Mouse (Mus musculus): Measurements from ENCODE around the gene Capzb. TPM values are rescaled to one million over a fixed set of nuclear protein-coding genes. Genes with fewer than 3 reads are reported as not detected.

Capzb gene
- total and polyA plus RNA-seq, 3 experiments: 103 to 354 TPM; not detected in 1

- DNase-seq (ENCODE audit: low read depth, low spot score): no peak
Observed at GRCm38 (mm10) chr4:139182511-139182910, 10.2 kb upstream of the Capzb start.

GRCm38 (mm10) chr4:139185766-139186442, 6.8 kb upstream of the Capzb start:
- Histone ChIP-seq H3K9ac (ENCODE audit: control insufficient read depth, low read depth, low read length, poor library complexity, severe bottlenecking) (no peak overlapping the region), H3K79me2 (ENCODE audit: control insufficient read depth, insufficient read depth, low read length, poor library complexity) (peaks cover under 1% of the 10 kb centered on the region; the same call in 1 of the 2 replicates), H3K27me3 (ENCODE audit: control insufficient read depth in 1 of 2, insufficient read depth in 2 of 2, low read length in 2 of 2) (no peaks in the 10 kb centered on the region), H3K4me3 (ENCODE audit: control insufficient read depth in 1 of 2, insufficient read depth in 1 of 2, low read depth in 2 of 2, low read length in 2 of 2) (no peak overlapping the region), H3K9me3 (replicated peaks; ENCODE audit: insufficient read depth, low read length) (no peaks in the 10 kb centered on the region), H3K36me3 (ENCODE audit: control insufficient read depth in 1 of 2, insufficient read depth in 2 of 2, low read length in 2 of 2) (peaks cover 0 to 1% of the 10 kb centered on the region in 2 experiments; a peak in 2 of 4 replicates), H3K4me1 (ENCODE audit: control insufficient read depth in 1 of 2, insufficient read depth in 2 of 2, low read length in 2 of 2) (0 out of 4 replicates have a peak, but pooled peaks cover 0 to 1% of the 10 kb centered on the region in 2 experiments), H3K27ac (ENCODE audit: control insufficient read depth, low read depth, low read length) (no peak overlapping the region)
- TF ChIP-seq ZC3H11A (IDR thresholded peaks at IDR 0.05; ENCODE audit: low read depth, low read length) (no peak), SMC3 (IDR thresholded peaks at IDR 0.05; ENCODE audit: low read depth, low read length) (no peak), POLR2AphosphoS2 (IDR thresholded peaks at IDR 0.05; ENCODE audit: low read length) (no peak), MAX (IDR thresholded peaks at IDR 0.05; ENCODE audit: low read length) (no peak)
- DNase-seq (ENCODE audit: low read depth, low spot score): no peak

More at GRCm38 (mm10) chr4:139182511-139182910, 10.2 kb upstream of the Capzb start:
- Histone ChIP-seq H3K36me3 (ENCODE audit: control insufficient read depth in 1 of 2, insufficient read depth in 2 of 2, low read length in 2 of 2) (peaks cover 0 to 12% of the 10 kb centered on the region in 2 experiments; a peak in 2 of 4 replicates), H3K27me3 (ENCODE audit: control insufficient read depth in 1 of 2, insufficient read depth in 2 of 2, low read length in 2 of 2) (no peaks in the 10 kb centered on the region), H3K79me2 (ENCODE audit: control insufficient read depth, insufficient read depth, low read length, poor library complexity) (no peaks in the 10 kb centered on the region), H3K4me3 (ENCODE audit: control insufficient read depth in 1 of 2, insufficient read depth in 1 of 2, low read depth in 2 of 2, low read length in 2 of 2) (no peak overlapping the region), H3K9ac (ENCODE audit: control insufficient read depth, low read depth, low read length, poor library complexity, severe bottlenecking) (no peak overlapping the region), H3K27ac (ENCODE audit: control insufficient read depth, low read depth, low read length) (no peak overlapping the region), H3K4me1 (ENCODE audit: control insufficient read depth in 1 of 2, insufficient read depth in 2 of 2, low read length in 2 of 2) (peaks cover 0 to 12% of the 10 kb centered on the region in 2 experiments; a peak in 2 of 4 replicates), H3K9me3 (replicated peaks; ENCODE audit: insufficient read depth, low read length) (no peaks in the 10 kb centered on the region)
- TF ChIP-seq MYC (IDR thresholded peaks at IDR 0.05; ENCODE audit: low read depth, low read length): no peak
- TF ChIP-seq UBTF (IDR thresholded peaks at IDR 0.05; ENCODE audit: borderline replicate concordance, insufficient read depth, low read depth, low read length): no peak
- TF ChIP-seq ELF1 (IDR thresholded peaks at IDR 0.05; ENCODE audit: low read depth, low read length): no peak
- TF ChIP-seq NELFE (IDR thresholded peaks at IDR 0.05; ENCODE audit: low read depth, low read length): no peak
- no peak for TF ChIP-seq HCFC1 (IDR thresholded peaks at IDR 0.05; ENCODE audit: low read depth, low read length)
- no peak for TF ChIP-seq MXI1 (IDR thresholded peaks at IDR 0.05; ENCODE audit: low read depth, low read length)

GRCm38 (mm10) chr4:139187930-139188329, 4.8 kb upstream of the Capzb start:
- TF ChIP-seq BHLHE40 (IDR thresholded peaks at IDR 0.05; ENCODE audit: borderline replicate concordance, low read depth, low read length) (no peak), KAT2A (conservative IDR thresholded peaks at IDR 0.05; ENCODE audit: low read depth, low read length) (no peak), MAZ (IDR thresholded peaks at IDR 0.05; ENCODE audit: low read depth, low read length) (no peak), TAL1 (IDR thresholded peaks at IDR 0.05; ENCODE audit: low read length) (no peak), SIN3A (IDR thresholded peaks at IDR 0.05; ENCODE audit: low read length) (no peak), MEF2A (IDR thresholded peaks at IDR 0.05; ENCODE audit: extremely low read depth, insufficient replicate concordance, low read depth, low read length, poor library complexity, severe bottlenecking) (no peak), ZNF384 (IDR thresholded peaks at IDR 0.05; ENCODE audit: low read depth, low read length) (no peak), MXI1 (IDR thresholded peaks at IDR 0.05; ENCODE audit: low read depth, low read length) (no peak), JUND (IDR thresholded peaks at IDR 0.05; ENCODE audit: low read depth, low read length) (no peak), ZMIZ1 (IDR thresholded peaks at IDR 0.05; ENCODE audit: low read depth, low read length) (no peak), UBTF (IDR thresholded peaks at IDR 0.05; ENCODE audit: borderline replicate concordance, insufficient read depth, low read depth, low read length) (no peak)
- no peak overlapping the region for H3K9ac ChIP-seq (ENCODE audit: control insufficient read depth, low read depth, low read length, poor library complexity, severe bottlenecking)
- H3K4me1 ChIP-seq (ENCODE audit: control insufficient read depth in 1 of 2, insufficient read depth in 2 of 2, low read length in 2 of 2): peaks cover 0 to 8% of the 10 kb centered on the region in 2 experiments; a peak in 2 of 4 replicates
- no peak for DNase-seq (ENCODE audit: low read depth, low spot score)
- H3K79me2 ChIP-seq (ENCODE audit: control insufficient read depth, insufficient read depth, low read length, poor library complexity): peaks cover 7% of the 10 kb centered on the region
- no peaks in the 10 kb centered on the region for H3K27me3 ChIP-seq (ENCODE audit: control insufficient read depth in 1 of 2, insufficient read depth in 2 of 2, low read length in 2 of 2)
- H3K4me3 ChIP-seq (ENCODE audit: control insufficient read depth in 1 of 2, insufficient read depth in 1 of 2, low read depth in 2 of 2, low read length in 2 of 2): no peak overlapping the region
- H3K9me3 ChIP-seq (replicated peaks; ENCODE audit: insufficient read depth, low read length): no peaks in the 10 kb centered on the region
- peaks cover 0 to 6% of the 10 kb centered on the region in 2 experiments; a peak in 2 of 4 replicates for H3K36me3 ChIP-seq (ENCODE audit: control insufficient read depth in 1 of 2, insufficient read depth in 2 of 2, low read length in 2 of 2)
- H3K27ac ChIP-seq (ENCODE audit: control insufficient read depth, low read depth, low read length): no peak overlapping the region
